Mouse (Mus musculus): ENCODE data around the gene Agfg2.

GRCm38 (mm10) chr5:137683388-137684293 lies 885 bp downstream of the Agfg2 start:
- TF ChIP-seq POLR2A (IDR thresholded peaks at IDR 0.05; ENCODE audit: low read depth, low read length) (no peak), CTCF (IDR thresholded peaks at IDR 0.05; ENCODE audit: extremely low read depth, insufficient read depth, insufficient read length, insufficient replicate concordance) (no peak)
